Mouse (Mus musculus): ENCODE results near the gene Piezo1. TPM values are rescaled to one million over a fixed set of nuclear protein-coding genes. Genes with fewer than 3 reads are reported as not detected.

The Piezo1 gene
- polyA plus RNA-seq, 1 experiment: 59.4 TPM

- Histone ChIP-seq H3K9me3 (replicated peaks; ENCODE audit: control insufficient read depth, insufficient read depth, low read length, poor library complexity, severe bottlenecking) (no peaks in the 10 kb centered on the region), H3K27ac (ENCODE audit: insufficient read depth, low read length) (no peak overlapping the region), H3K27me3 (ENCODE audit: control insufficient read depth, insufficient read depth, low read length, poor library complexity, severe bottlenecking) (no peaks in the 10 kb centered on the region), H3K36me3 (ENCODE audit: control insufficient read depth, insufficient read depth, low read length, poor library complexity, severe bottlenecking) (no peaks in the 10 kb centered on the region), H3K4me1 (ENCODE audit: control insufficient read depth, insufficient read depth, low read length) (peaks cover 6% of the 10 kb centered on the region), H3K4me3 (ENCODE audit: low read depth, low read length) (no peak overlapping the region), H3K9ac (ENCODE audit: low read depth, poor library complexity, severe bottlenecking) (no peak overlapping the region)
- TF ChIP-seq CTCF (IDR thresholded peaks at IDR 0.05; ENCODE audit: low read depth, low read length): no peak
- no peak for TF ChIP-seq POLR2A (IDR thresholded peaks at IDR 0.05; ENCODE audit: insufficient read depth, low read length)
- TF ChIP-seq EP300 (IDR thresholded peaks at IDR 0.05; ENCODE audit: insufficient read depth, low read depth, low read length): no peak
These were observed 86.1 kb downstream of the Piezo1 start for GRCm38 (mm10) chr8:122464985-122465384.

- TF ChIP-seq CTCF (IDR thresholded peaks at IDR 0.05; ENCODE audit: low read depth, low read length) (no peak), POLR2A (IDR thresholded peaks at IDR 0.05; ENCODE audit: insufficient read depth, low read length) (no peak), EP300 (IDR thresholded peaks at IDR 0.05; ENCODE audit: insufficient read depth, low read depth, low read length) (no peak)
- Histone ChIP-seq H3K36me3 (ENCODE audit: control insufficient read depth, insufficient read depth, low read length, poor library complexity, severe bottlenecking) (no peaks in the 10 kb centered on the region), H3K4me1 (ENCODE audit: control insufficient read depth, insufficient read depth, low read length) (peaks cover 6% of the 10 kb centered on the region), H3K27me3 (ENCODE audit: control insufficient read depth, insufficient read depth, low read length, poor library complexity, severe bottlenecking) (no peaks in the 10 kb centered on the region), H3K9ac (ENCODE audit: low read depth, poor library complexity, severe bottlenecking) (no peak overlapping the region), H3K27ac (ENCODE audit: insufficient read depth, low read length) (no peak overlapping the region), H3K9me3 (replicated peaks; ENCODE audit: control insufficient read depth, insufficient read depth, low read length, poor library complexity, severe bottlenecking) (no peaks in the 10 kb centered on the region), H3K4me3 (ENCODE audit: low read depth, low read length) (no peak overlapping the region)
These were observed 87.2 kb downstream of the Piezo1 start for GRCm38 (mm10) chr8:122463651-122464640.

DNA sequence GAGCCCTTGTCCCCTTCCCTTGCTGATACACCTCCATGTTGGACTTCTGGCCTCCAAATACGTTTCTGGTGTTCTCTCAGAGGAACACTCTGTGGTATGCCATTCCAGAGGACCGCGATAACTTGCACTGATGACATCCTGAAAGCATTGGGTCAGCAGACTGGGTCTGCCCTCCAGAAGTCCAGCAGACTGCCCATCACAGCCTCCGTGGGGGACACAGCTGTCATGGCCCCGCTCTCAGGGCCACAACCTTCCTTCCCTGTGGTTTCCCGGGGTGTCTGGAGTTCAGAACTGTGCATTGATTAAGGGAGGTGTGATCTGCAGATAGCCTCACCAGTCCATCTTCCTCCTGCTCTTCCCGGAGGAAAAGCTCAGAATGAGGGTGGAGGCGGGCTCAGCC lies 88.6 kb downstream of the Piezo1 start:
- Histone ChIP-seq H3K9ac (ENCODE audit: low read depth, poor library complexity, severe bottlenecking) (no peak overlapping the region), H3K4me3 (ENCODE audit: low read depth, low read length) (no peak overlapping the region), H3K4me1 (ENCODE audit: control insufficient read depth, insufficient read depth, low read length) (peaks cover 6% of the 10 kb centered on the region), H3K36me3 (ENCODE audit: control insufficient read depth, insufficient read depth, low read length, poor library complexity, severe bottlenecking) (no peaks in the 10 kb centered on the region), H3K27me3 (ENCODE audit: control insufficient read depth, insufficient read depth, low read length, poor library complexity, severe bottlenecking) (no peaks in the 10 kb centered on the region), H3K27ac (ENCODE audit: insufficient read depth, low read length) (no peak overlapping the region), H3K9me3 (replicated peaks; ENCODE audit: control insufficient read depth, insufficient read depth, low read length, poor library complexity, severe bottlenecking) (no peaks in the 10 kb centered on the region)
- TF ChIP-seq EP300 (IDR thresholded peaks at IDR 0.05; ENCODE audit: insufficient read depth, low read depth, low read length) (no peak), CTCF (IDR thresholded peaks at IDR 0.05; ENCODE audit: low read depth, low read length) (no peak), POLR2A (IDR thresholded peaks at IDR 0.05; ENCODE audit: insufficient read depth, low read length) (no peak)

DNA sequence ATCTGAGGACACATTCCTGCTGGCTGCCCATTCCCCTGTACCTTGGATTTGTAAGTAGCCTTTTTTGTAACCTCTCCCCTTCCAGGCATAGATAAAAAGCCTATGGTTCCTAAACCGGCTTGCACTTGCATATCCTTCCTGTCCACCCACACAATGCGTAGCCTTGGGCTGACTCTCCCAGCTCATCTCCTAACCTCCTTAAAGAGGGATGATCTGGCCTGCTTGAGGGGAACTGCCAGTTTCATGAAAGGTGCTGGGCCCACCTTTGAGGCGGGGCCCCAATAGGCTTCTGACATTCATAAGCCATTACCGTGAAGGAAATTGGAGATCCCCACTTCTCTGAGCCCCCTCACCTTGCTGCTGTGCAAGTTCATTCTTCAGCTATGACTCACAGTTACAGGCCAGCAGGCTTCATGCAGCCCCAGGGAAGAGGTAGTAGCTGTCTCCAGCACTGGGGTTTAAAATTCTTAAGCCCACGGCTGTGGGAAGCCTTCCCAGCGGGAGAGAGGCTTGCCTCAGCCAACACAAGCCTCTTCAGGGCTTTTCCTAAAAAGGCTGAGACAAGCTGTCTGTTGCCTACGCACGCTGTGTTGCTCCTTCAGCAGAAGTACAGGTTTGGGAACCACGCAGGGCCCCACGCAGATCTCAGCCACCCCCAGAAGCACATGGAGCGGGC lies 89.5 kb downstream of the Piezo1 start:
- TF ChIP-seq POLR2A (IDR thresholded peaks at IDR 0.05; ENCODE audit: insufficient read depth, low read length) (no peak), EP300 (IDR thresholded peaks at IDR 0.05; ENCODE audit: insufficient read depth, low read depth, low read length) (peak; percentile 70; the same call in 1 of the 2 replicates)
- Histone ChIP-seq H3K36me3 (ENCODE audit: control insufficient read depth, insufficient read depth, low read length, poor library complexity, severe bottlenecking) (no peaks in the 10 kb centered on the region), H3K9ac (ENCODE audit: low read depth, poor library complexity, severe bottlenecking) (peak overlapping the region; percentile 68; the same call in 1 of the 2 replicates), H3K27me3 (ENCODE audit: control insufficient read depth, insufficient read depth, low read length, poor library complexity, severe bottlenecking) (no peaks in the 10 kb centered on the region), H3K9me3 (replicated peaks; ENCODE audit: control insufficient read depth, insufficient read depth, low read length, poor library complexity, severe bottlenecking) (no peaks in the 10 kb centered on the region), H3K4me3 (ENCODE audit: low read depth, low read length) (no peak overlapping the region), H3K4me1 (ENCODE audit: control insufficient read depth, insufficient read depth, low read length) (peaks cover 6% of the 10 kb centered on the region), H3K27ac (ENCODE audit: insufficient read depth, low read length) (peak overlapping the region; percentile 52)

GRCm38 (mm10) chr8:122460524-122461472 lies 90.3 kb downstream of the Piezo1 start, which contains the start of gene Snai3:
Snai3 (minus strand) TSS chr8:122460733.
- H3K9ac ChIP-seq (ENCODE audit: low read depth, poor library complexity, severe bottlenecking): peak within 1 kb of the TSS; percentile 68
- peaks cover 6% of the 10 kb centered on the region for H3K4me1 ChIP-seq (ENCODE audit: control insufficient read depth, insufficient read depth, low read length)
- H3K27ac ChIP-seq (ENCODE audit: insufficient read depth, low read length): peak within 1 kb of the TSS; percentile 31; the same call in 1 of the 2 replicates
- no peaks in the 10 kb centered on the region for H3K27me3 ChIP-seq (ENCODE audit: control insufficient read depth, insufficient read depth, low read length, poor library complexity, severe bottlenecking)
- 0 out of 2 replicates have a peak, but pooled peaks cover 3% of the 10 kb centered on the region for H3K36me3 ChIP-seq (ENCODE audit: control insufficient read depth, insufficient read depth, low read length, poor library complexity, severe bottlenecking)
- peak within 1 kb of the TSS; percentile 71 for H3K4me3 ChIP-seq (ENCODE audit: low read depth, low read length)
- no peak for TF ChIP-seq CTCF (IDR thresholded peaks at IDR 0.05; ENCODE audit: low read depth, low read length)
- TF ChIP-seq POLR2A (IDR thresholded peaks at IDR 0.05; ENCODE audit: insufficient read depth, low read length): peak; percentile 73
- TF ChIP-seq EP300 (IDR thresholded peaks at IDR 0.05; ENCODE audit: insufficient read depth, low read depth, low read length): no peak
- H3K9me3 ChIP-seq (replicated peaks; ENCODE audit: control insufficient read depth, insufficient read depth, low read length, poor library complexity, severe bottlenecking): no peaks in the 10 kb centered on the region
